Mouse (Mus musculus): Measurements from ENCODE around the gene Stk32b. TPM values are rescaled to one million over a fixed set of nuclear protein-coding genes. Genes with fewer than 3 reads are reported as not detected.

The Stk32b gene
- polyA plus RNA-seq, 1 experiment from 2014 or later = 36.5 TPM

DNA sequence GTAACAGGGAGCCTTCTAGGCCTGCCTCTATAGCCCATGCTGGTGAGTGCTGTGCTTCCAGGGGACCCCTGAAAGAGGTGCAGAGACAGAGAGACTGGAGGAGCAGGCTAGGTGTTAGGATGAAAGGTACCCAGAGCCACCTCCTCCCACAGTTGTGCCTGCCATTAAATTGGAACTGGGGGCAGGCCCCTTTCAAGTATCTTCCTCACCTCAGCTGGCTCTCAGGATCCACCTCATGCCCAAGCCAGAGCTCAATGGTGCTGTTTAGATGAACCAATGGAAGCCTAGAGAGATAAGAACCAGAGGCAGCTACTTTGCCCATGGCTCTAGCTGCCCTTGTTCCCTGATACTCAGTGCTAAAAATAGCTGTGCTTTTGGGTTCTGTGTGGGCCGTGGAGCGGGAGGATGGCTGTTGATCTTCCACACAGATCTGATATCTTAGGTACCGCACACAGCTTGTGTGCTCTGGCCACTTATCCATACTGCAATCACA lies 221.9 kb downstream of the Stk32b start:
- Histone ChIP-seq H3K4me3 (replicated peaks) (no peak overlapping the region), H3K9me3 (replicated peaks) (no peaks in the 10 kb centered on the region), H3K27ac (replicated peaks) (no peak overlapping the region), H3K27me3 (replicated peaks) (no peaks in the 10 kb centered on the region), H3K36me3 (no peaks in the 10 kb centered on the region), H3K9ac (replicated peaks) (no peak overlapping the region), H3K4me1 (no peaks in the 10 kb centered on the region), H3K4me2 (no peak overlapping the region)
- 92% methylated on average over 3 of the region's 3 CpGs for WGBS
- no peak for ATAC-seq (ENCODE audit: low FRiP score)

DNA sequence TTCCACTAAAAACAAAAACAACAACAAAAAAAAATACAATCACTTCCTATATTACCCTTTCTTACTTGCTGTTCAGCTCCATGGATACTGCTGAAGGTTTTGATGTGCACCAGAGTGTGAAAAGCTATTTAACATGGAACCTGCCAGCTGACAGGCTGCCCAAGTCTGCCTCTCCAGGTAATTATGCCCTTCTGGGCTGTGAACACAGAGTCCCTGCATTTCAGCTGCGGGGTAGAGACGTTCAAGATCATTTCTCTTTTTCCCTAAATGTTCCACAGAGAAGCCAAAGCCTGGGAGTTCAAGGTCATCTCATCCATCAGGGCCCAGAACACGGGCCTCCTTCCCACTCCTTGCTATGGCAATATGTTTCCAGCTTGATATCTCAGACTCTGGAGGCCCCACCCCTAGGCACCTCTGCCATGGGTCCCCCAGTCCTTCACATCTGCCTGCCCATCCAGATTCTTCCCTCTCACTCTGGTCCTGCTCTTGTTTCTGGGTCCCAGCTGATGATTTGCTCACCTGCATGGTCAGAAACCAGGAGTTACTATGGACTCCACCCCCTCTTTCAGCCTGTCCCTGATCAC lies 244.9 kb downstream of the Stk32b start:
- H3K4me3 ChIP-seq (replicated peaks) = no peak overlapping the region
- no peak overlapping the region for H3K27ac ChIP-seq (replicated peaks)
- no peaks in the 10 kb centered on the region for H3K27me3 ChIP-seq (replicated peaks)
- H3K4me2 ChIP-seq = no peak overlapping the region
- ATAC-seq (ENCODE audit: low FRiP score) = no peak
- H3K36me3 ChIP-seq = 0 out of 2 replicates have a peak, but pooled peaks cover 3% of the 10 kb centered on the region
- H3K9ac ChIP-seq (replicated peaks) = no peak overlapping the region
- 0 out of 2 replicates have a peak, but pooled peaks cover 10% of the 10 kb centered on the region for H3K4me1 ChIP-seq
- H3K9me3 ChIP-seq (replicated peaks) = no peaks in the 10 kb centered on the region
- 55% methylated on average over 3 of the region's 3 CpGs for WGBS

DNA sequence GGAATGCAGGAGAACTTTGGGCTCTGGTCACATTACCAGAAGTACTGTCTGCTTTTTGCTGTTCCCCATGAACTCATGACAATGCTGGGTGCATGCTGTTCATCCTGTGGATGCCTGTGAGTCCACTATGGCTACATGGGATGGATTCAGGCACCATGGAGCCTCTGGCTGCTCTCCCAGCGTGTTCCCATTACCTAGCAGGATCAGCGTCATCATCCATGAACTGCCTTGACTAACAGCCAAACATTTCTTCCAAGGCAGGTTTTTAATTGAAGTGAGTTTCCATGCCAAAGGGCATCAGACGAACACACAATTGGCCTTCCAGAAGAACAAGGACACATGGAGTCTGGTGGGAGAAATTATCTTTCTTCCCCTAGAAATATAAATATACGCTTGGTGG lies 245.4 kb downstream of the Stk32b start:
- WGBS = 73% methylated on average over 4 of the region's 4 CpGs
- Histone ChIP-seq H3K4me3 (replicated peaks) (no peak overlapping the region), H3K4me2 (no peak overlapping the region), H3K9me3 (replicated peaks) (no peaks in the 10 kb centered on the region), H3K36me3 (0 out of 2 replicates have a peak, but pooled peaks cover 3% of the 10 kb centered on the region), H3K9ac (replicated peaks) (no peak overlapping the region), H3K4me1 (0 out of 2 replicates have a peak, but pooled peaks cover 10% of the 10 kb centered on the region), H3K27ac (replicated peaks) (no peak overlapping the region), H3K27me3 (replicated peaks) (no peaks in the 10 kb centered on the region)
- ATAC-seq (ENCODE audit: low FRiP score) = no peak

DNA sequence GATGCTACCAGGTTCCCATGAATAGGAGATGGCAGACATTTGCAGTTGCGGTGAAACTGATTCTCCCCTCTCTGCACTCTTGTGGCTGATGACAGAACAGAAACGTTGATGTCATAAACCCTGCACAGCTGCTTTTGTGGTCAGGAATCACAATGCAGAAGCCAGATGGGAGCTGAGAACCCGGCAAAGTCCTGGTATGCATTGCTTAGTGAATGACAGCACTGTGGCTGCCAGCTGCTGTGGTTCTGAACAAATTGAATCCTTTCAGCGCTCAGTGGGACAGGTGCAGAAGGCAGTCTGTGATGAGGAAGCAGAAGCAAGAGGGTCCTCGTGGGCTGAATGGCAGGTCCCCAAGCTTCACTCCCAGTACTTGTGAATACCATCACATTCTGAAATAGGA lies 247.9 kb downstream of the Stk32b start:
- 0 out of 2 replicates have a peak, but pooled peaks cover 10% of the 10 kb centered on the region for H3K4me1 ChIP-seq
- no peak overlapping the region for H3K4me2 ChIP-seq
- ATAC-seq (ENCODE audit: low FRiP score) = no peak
- no peak overlapping the region for H3K9ac ChIP-seq (replicated peaks)
- WGBS = 69% methylated on average over 5 of the region's 5 CpGs
- H3K27ac ChIP-seq (replicated peaks) = no peak overlapping the region
- 0 out of 2 replicates have a peak, but pooled peaks cover 3% of the 10 kb centered on the region for H3K36me3 ChIP-seq
- no peaks in the 10 kb centered on the region for H3K9me3 ChIP-seq (replicated peaks)
- no peak overlapping the region for H3K4me3 ChIP-seq (replicated peaks)
- H3K27me3 ChIP-seq (replicated peaks) = no peaks in the 10 kb centered on the region

DNA sequence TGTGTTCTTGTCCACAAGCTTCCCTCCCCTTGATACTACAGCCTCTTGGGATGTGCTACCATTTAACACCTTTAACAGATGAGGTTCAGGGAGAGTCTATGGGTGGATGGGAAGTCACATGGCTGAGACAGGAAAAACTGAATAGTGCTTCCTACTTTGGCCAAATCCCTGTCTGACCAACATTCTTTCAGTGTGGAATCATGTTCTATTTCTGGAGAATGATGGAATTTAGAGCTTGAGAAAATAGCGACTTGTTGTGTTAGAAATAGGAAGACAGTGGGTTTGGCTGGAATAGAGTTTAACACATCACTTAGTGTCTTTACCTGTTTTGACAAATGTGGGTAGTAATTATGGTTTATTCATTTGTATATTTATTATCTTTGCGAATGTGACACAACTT lies 249.3 kb downstream of the Stk32b start:
- Histone ChIP-seq H3K36me3 (0 out of 2 replicates have a peak, but pooled peaks cover 3% of the 10 kb centered on the region), H3K4me3 (replicated peaks) (no peak overlapping the region), H3K9ac (replicated peaks) (no peak overlapping the region), H3K27ac (replicated peaks) (no peak overlapping the region), H3K4me1 (0 out of 2 replicates have a peak, but pooled peaks cover 4% of the 10 kb centered on the region), H3K4me2 (no peak overlapping the region), H3K9me3 (replicated peaks) (no peaks in the 10 kb centered on the region), H3K27me3 (replicated peaks) (no peaks in the 10 kb centered on the region)
- ATAC-seq (ENCODE audit: low FRiP score) = no peak
- 80% methylated on average over 2 of the region's 2 CpGs for WGBS

DNA sequence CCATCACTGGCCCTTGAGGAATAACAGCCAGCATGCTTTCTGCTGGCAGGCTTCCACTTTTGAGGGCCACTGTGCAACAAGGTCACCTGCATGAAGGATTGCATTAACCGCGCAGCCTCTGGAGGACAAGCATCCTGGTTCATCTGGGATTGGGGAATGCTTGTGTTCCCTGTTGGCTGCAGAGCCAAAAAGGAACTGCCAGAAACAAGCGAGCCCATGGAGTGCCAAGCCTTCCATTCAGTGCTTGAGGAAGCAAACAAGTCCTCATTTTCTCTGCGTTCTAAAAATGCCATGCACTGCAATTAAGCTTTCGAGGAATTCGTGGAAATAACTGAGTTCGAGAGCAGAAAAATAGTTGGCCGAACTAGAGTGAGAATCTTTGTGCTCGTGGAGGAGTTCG lies 251.5 kb downstream of the Stk32b start:
- no peak for ATAC-seq (ENCODE audit: low FRiP score)
- 0 out of 2 replicates have a peak, but pooled peaks cover 3% of the 10 kb centered on the region for H3K36me3 ChIP-seq
- no peaks in the 10 kb centered on the region for H3K9me3 ChIP-seq (replicated peaks)
- no peak overlapping the region for H3K4me2 ChIP-seq
- no peak overlapping the region for H3K27ac ChIP-seq (replicated peaks)
- no peaks in the 10 kb centered on the region for H3K4me1 ChIP-seq
- no peak overlapping the region for H3K4me3 ChIP-seq (replicated peaks)
- 88% methylated on average over 10 of the region's 10 CpGs for WGBS
- no peaks in the 10 kb centered on the region for H3K27me3 ChIP-seq (replicated peaks)
- no peak overlapping the region for H3K9ac ChIP-seq (replicated peaks)

DNA sequence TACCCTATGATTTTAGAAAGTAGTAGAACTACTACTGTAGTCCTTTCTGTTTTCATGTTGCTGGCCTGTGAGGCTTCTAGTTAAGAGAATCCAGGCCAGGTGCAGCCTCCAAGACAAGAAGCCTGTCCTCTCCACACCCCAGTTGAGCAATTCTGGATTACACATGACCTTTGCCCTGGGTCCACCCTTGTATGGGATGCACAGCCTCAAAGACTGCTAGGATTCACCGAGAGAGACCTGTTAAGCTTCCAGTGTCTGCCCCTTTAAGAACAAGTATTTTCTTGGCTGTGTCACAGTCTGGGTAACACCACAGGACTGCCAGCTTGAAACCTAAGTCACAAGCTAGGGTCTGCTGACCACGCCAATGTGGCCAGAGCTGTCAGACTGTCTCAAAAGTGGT lies 258.7 kb downstream of the Stk32b start:
- no peaks in the 10 kb centered on the region for H3K4me1 ChIP-seq
- H3K4me2 ChIP-seq = no peak overlapping the region
- 72% methylated on average over 2 of the region's 2 CpGs for WGBS
- no peak overlapping the region for H3K9ac ChIP-seq (replicated peaks)
- no peak for ATAC-seq (ENCODE audit: low FRiP score)
- H3K27me3 ChIP-seq (replicated peaks) = no peaks in the 10 kb centered on the region
- no peak overlapping the region for H3K27ac ChIP-seq (replicated peaks)
- no peak overlapping the region for H3K4me3 ChIP-seq (replicated peaks)
- 0 out of 2 replicates have a peak, but pooled peaks cover 5% of the 10 kb centered on the region for H3K9me3 ChIP-seq (replicated peaks)
- H3K36me3 ChIP-seq = peaks cover 35% of the 10 kb centered on the region

DNA sequence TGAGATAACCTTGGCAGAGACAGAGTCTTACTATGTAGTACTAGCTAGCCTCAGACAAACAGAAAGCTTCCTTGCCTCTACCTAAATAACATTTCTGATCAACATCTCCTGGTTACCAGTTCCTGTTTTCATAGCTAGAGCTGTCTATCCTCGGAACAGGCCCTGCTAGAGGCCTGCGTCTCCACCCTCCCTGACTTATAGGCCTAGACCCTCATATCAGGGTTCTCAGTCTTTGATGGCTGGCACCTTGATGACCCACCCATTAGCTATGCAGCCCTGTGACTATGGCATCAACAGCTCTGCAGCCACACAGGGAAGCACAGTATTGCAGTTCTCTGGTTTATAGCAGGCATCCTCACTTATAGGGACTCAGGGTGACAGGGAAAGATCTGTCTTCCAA lies 259.1 kb downstream of the Stk32b start:
- H3K9ac ChIP-seq (replicated peaks) = no peak overlapping the region
- no peaks in the 10 kb centered on the region for H3K4me1 ChIP-seq
- no peak for ATAC-seq (ENCODE audit: low FRiP score)
- H3K9me3 ChIP-seq (replicated peaks) = 0 out of 2 replicates have a peak, but pooled peaks cover 5% of the 10 kb centered on the region
- H3K27me3 ChIP-seq (replicated peaks) = no peaks in the 10 kb centered on the region
- no peak overlapping the region for H3K27ac ChIP-seq (replicated peaks)
- no peak overlapping the region for H3K4me3 ChIP-seq (replicated peaks)
- peaks cover 35% of the 10 kb centered on the region for H3K36me3 ChIP-seq
- no peak overlapping the region for H3K4me2 ChIP-seq
- 88% methylated on average over 2 of the region's 2 CpGs for WGBS

DNA sequence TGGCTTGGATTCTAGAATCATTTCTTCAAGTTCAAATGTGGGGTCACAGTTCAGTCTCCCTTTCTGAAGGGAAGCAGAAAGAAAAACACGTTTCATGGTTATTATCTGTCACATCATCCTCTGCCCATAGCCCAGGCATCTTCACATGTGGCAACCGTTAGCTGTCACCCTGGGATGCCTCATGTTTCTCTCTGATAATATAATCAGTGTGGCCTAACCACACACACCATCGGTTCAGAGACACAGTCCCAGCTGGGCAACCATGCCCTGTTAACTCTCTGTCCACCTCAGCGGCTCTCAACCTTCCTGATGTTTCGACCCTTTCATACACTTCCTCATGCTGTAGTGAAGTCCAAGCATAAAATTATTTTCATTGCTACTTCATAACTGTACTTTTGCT lies 259.8 kb downstream of the Stk32b start:
- no peak overlapping the region for H3K4me2 ChIP-seq
- H3K4me3 ChIP-seq (replicated peaks) = no peak overlapping the region
- H3K9ac ChIP-seq (replicated peaks) = no peak overlapping the region
- WGBS = 87% methylated on average over 5 of the region's 5 CpGs
- H3K9me3 ChIP-seq (replicated peaks) = 0 out of 2 replicates have a peak, but pooled peaks cover 5% of the 10 kb centered on the region
- no peak overlapping the region for H3K27ac ChIP-seq (replicated peaks)
- no peak for ATAC-seq (ENCODE audit: low FRiP score)
- no peaks in the 10 kb centered on the region for H3K27me3 ChIP-seq (replicated peaks)
- peaks cover 35% of the 10 kb centered on the region for H3K36me3 ChIP-seq
- no peaks in the 10 kb centered on the region for H3K4me1 ChIP-seq

DNA sequence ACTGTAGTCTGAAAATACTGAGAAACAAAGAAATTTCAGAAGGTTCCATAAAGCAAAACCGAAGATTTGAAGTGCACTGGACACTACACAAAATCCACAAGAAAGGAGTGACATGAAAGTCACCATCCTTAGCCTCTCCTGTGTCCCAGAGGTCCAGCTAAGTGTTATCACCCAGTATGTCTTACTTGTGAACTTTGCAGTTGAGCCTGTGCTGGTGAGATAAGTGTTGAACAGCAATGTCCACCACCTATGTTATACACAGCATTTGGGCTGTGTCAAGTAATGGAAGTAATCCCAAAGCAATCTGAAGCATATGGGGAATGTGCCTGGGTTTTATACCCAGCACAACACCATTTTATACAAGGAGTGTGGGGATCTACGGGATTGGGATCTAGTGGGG lies 260.4 kb downstream of the Stk32b start:
- no peaks in the 10 kb centered on the region for H3K4me1 ChIP-seq
- H3K9ac ChIP-seq (replicated peaks) = no peak overlapping the region
- no peak overlapping the region for H3K4me3 ChIP-seq (replicated peaks)
- H3K4me2 ChIP-seq = no peak overlapping the region
- H3K9me3 ChIP-seq (replicated peaks) = 0 out of 2 replicates have a peak, but pooled peaks cover 5% of the 10 kb centered on the region
- no peaks in the 10 kb centered on the region for H3K27me3 ChIP-seq (replicated peaks)
- no peak for ATAC-seq (ENCODE audit: low FRiP score)
- 80% methylated on average over 2 of the region's 2 CpGs for WGBS
- no peak overlapping the region for H3K27ac ChIP-seq (replicated peaks)
- H3K36me3 ChIP-seq = peaks cover 35% of the 10 kb centered on the region

DNA sequence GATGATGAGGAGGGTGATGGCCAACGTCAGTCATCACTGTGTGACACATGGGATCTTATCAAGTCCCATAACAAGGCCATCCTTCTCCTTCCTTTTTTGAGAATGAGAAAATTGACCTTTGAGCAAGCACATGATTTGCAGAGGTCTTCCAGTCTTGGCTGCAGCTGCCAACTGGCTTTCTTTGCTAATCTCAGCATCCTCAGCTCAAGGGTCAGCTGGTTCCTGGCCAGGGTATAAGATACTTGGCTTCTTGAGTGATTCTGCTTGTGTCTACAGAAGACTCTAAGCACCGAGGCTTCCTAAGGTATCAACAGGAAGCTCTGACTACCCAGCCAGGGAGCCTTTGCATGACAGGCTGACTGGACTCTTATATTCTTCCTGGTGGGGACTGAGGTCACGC lies 269.4 kb downstream of the Stk32b start:
- Histone ChIP-seq H3K4me2 (no peak overlapping the region), H3K27ac (replicated peaks) (no peak overlapping the region), H3K4me3 (replicated peaks) (no peak overlapping the region), H3K9me3 (replicated peaks) (0 out of 2 replicates have a peak, but pooled peaks cover 3% of the 10 kb centered on the region), H3K36me3 (no peaks in the 10 kb centered on the region), H3K4me1 (no peaks in the 10 kb centered on the region), H3K27me3 (replicated peaks) (no peaks in the 10 kb centered on the region), H3K9ac (replicated peaks) (no peak overlapping the region)
- WGBS = 86% methylated on average over 3 of the region's 3 CpGs
- no peak for ATAC-seq (ENCODE audit: low FRiP score)

DNA sequence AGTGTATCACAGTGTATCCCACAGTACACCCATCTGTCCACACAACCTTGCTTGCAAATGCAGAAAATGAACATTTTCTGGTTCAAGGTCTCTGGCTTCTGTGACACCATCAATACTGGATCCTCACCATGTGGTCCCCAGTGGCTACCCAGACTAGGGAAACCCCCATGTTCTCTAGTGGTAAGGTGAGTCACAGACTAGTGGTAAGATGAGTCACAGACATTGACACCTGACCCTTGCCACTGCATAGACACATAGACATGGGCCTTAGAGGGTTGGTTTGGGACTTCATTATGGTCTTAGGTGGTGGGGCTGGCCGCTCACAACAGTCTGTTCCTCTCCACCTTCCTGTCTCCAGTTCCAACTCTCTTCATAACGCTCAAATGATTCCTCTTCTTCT lies 274.2 kb downstream of the Stk32b start:
- H3K4me2 ChIP-seq = no peak overlapping the region
- H3K27me3 ChIP-seq (replicated peaks) = no peaks in the 10 kb centered on the region
- no peaks in the 10 kb centered on the region for H3K4me1 ChIP-seq
- no peak overlapping the region for H3K4me3 ChIP-seq (replicated peaks)
- no peak overlapping the region for H3K9ac ChIP-seq (replicated peaks)
- H3K27ac ChIP-seq (replicated peaks) = no peak overlapping the region
- H3K36me3 ChIP-seq = no peaks in the 10 kb centered on the region
- H3K9me3 ChIP-seq (replicated peaks) = 0 out of 2 replicates have a peak, but pooled peaks cover 3% of the 10 kb centered on the region
- ATAC-seq (ENCODE audit: low FRiP score) = no peak
- WGBS = 81% methylated on average over 2 of the region's 2 CpGs
